Mouse (Mus musculus): ENCODE data around the gene Gm16867. TPM values are rescaled to one million over a fixed set of nuclear protein-coding genes. Genes with fewer than 3 reads are reported as not detected.
"Not testable (repeated sequence)": the region's sequence is repeated elsewhere in the genome, so short reads cannot be mapped to it uniquely, and the experiment has no call there.

The Gm16867 gene
- polyA plus RNA-seq, 1 experiment from 2014 or later, result 0.61 TPM

DNA sequence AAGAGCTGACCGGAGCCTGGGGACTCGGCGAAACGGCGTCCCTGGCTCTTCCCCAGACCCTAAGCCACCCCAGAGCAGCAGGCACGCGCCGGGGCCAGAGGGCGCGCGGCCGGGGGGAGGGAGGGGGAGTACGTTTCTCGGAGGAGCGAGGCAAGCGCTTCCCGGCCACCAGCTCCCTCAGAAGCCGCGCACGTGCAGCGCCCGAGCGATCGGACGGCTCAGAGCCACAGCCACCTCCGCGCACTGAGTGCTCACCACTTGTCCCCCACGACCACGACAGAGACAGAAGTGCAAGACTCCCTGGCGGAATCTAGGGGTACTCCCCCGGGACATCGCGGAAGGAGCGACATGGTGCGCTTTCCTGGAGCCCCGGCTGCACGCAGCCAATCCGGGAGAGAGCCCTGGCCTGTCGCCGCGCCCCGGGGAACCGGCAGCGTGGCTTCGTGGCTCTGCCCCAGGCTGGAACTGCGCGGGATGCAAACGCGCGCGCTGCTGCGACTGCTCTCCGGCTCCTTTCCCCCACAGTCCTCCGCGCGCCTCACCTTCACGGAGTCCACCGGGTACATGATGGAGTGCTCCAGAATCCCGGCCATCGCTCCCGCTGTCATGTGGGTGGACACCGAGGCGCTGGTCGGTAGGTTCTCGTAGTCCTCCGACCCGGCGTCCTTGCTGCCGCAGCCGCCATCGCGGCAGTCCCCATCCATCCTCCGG lies 567 bp downstream of the Gm16867 start:
- H3K36me3 ChIP-seq; H3K27ac ChIP-seq (ENCODE audit: poor library complexity, severe bottlenecking); H3K4me1 ChIP-seq (replicated peaks); H3K4me2 ChIP-seq; H3K27me3 ChIP-seq (replicated peaks); H3K9ac ChIP-seq; H3K9me3 ChIP-seq (replicated peaks); H3K4me3 ChIP-seq: not testable (repeated sequence)
- ATAC-seq (ENCODE audit: insufficient number of reproducible peaks, low FRiP score), result peak; percentile 60
- no CpG with 5 or more reads among the region's 73 CpGs for whole genome bisulfite sequencing

DNA sequence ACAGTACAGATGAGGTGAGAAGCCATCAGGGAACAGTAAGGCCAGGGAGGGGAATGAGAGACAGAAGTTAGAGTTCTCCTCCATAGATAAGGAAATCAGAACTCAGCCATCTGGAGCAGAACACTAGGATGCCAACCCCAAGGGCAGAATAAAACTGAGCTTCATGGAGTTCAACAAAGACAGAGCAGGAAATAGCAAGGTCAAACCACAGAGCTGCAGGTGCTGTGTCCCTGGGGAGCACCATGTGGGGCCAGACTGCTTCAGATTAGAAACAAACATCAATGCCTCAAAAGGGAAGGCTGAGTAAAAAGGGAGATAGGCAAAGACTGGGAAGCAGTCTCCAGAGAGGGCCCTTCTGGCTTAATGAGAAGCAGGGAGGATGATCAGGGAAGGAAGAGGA lies 6.9 kb downstream of the Gm16867 start:
- H3K36me3 ChIP-seq; H3K9me3 ChIP-seq (replicated peaks); H3K4me3 ChIP-seq; H3K27me3 ChIP-seq (replicated peaks); H3K4me1 ChIP-seq (replicated peaks); ATAC-seq (ENCODE audit: insufficient number of reproducible peaks, low FRiP score); H3K27ac ChIP-seq (ENCODE audit: poor library complexity, severe bottlenecking); H3K4me2 ChIP-seq; H3K9ac ChIP-seq: not testable (repeated sequence)

DNA sequence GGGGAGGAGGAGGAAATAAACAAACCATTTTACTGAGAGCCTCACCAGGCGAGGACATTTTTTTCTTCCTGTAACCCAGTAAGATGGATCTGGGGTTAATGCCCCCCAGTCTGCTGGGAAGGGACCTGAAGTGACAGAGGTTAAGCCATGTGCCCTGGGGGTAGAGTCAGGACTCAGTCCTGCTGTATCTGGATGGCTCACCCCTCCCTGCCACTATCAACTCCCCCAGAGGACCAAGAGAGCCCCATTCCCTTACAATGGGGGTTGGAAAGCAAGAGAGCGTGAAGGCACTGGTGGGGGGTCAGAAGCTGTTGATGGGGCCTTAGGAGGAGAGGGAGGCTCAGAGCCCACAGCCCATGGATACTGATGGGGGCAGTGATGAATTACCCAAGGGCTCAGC lies 8.2 kb downstream of the Gm16867 start:
- not testable (repeated sequence) for H3K4me3 ChIP-seq; H3K9me3 ChIP-seq (replicated peaks); H3K27ac ChIP-seq (ENCODE audit: poor library complexity, severe bottlenecking); H3K9ac ChIP-seq; ATAC-seq (ENCODE audit: insufficient number of reproducible peaks, low FRiP score); H3K4me1 ChIP-seq (replicated peaks); H3K27me3 ChIP-seq (replicated peaks); H3K36me3 ChIP-seq; H3K4me2 ChIP-seq
- no CpG with 5 or more reads among the region's 2 CpGs for WGBS

DNA sequence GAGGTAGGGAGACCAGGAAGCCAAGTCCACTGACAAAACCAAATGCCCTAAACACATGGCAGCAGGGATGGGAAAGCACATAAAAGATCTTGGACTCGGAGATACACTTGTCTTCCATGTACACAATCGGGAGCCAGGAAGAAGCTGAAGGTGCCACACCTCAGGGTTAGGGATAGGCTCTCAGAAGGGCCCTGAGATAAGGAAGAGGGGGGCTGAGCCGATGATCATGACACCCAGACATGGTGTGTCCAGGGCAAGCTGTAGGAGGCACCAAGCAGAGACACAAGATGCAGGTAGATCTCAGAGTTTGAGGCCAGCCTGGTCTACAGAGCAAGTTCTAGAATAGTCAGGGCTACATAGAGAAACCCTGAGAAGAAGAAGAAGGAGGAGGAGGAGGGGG lies 8.6 kb downstream of the Gm16867 start:
- not testable (repeated sequence) for H3K9me3 ChIP-seq (replicated peaks); H3K4me1 ChIP-seq (replicated peaks); H3K4me2 ChIP-seq; H3K36me3 ChIP-seq; H3K27ac ChIP-seq (ENCODE audit: poor library complexity, severe bottlenecking); H3K9ac ChIP-seq; H3K4me3 ChIP-seq; H3K27me3 ChIP-seq (replicated peaks)
- ATAC-seq (ENCODE audit: insufficient number of reproducible peaks, low FRiP score), result peak; percentile 74
- WGBS, result no CpG with 5 or more reads among the region's 3 CpGs

DNA sequence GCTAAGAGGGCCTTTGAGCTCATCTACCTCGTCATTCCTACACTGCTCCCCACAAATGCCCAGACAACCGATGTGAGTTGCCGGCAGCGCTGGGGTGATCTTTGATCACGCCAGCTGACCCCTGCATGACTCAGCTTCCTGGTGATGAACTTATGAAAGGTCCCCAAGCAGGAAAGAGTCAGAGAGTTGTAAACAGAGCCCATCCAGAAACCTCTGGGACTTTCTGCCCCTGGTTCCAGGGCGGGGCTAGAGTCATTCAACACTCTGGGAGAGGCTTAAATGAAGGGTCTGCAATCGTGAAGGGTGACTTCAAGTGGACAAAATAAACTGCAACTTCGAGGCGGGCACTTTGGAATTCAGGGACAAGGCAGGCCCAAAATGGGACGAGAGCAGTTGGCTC lies 15.2 kb downstream of the Gm16867 start:
- not testable (repeated sequence) for H3K4me2 ChIP-seq; H3K27me3 ChIP-seq (replicated peaks); H3K4me3 ChIP-seq; H3K4me1 ChIP-seq (replicated peaks); H3K9ac ChIP-seq; H3K27ac ChIP-seq (ENCODE audit: poor library complexity, severe bottlenecking); H3K36me3 ChIP-seq; H3K9me3 ChIP-seq (replicated peaks)
- WGBS, result no CpG with 5 or more reads among the region's 10 CpGs
- ATAC-seq (ENCODE audit: insufficient number of reproducible peaks, low FRiP score), result peak; percentile 61; the same call in 1 of the 2 replicates

DNA sequence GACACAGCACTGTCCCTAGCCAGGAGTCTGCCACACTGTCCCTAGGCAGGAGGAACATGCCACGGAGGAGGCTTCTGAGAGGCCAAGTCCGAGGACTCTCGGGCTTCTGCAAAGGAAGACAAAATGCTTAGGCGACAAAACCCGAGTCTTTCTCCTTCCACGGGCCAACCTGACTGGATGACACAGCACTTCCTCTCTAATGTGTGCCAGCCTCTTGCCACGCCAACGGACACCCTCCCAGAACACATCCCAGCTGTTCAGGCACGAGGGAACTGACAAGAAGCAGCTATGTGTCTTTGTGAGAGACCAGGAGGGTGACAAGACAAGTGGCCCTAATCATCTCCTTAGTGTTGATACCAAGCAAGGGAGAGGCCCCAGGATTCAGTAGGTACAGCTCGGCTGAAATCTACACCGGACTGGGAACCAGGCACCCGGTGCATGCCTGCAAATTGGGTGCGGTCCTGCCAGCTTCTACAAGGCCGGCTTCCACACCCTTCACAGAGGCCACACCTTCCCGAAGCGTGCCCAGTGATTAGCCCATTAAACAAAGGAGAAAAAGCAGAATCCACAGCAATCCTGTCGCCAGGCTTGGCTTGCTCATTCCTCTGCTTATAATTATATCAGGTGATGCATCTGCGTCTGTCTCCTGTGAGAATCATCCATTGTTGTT lies 17.6 kb downstream of the Gm16867 start:
- not testable (repeated sequence) for H3K27ac ChIP-seq (ENCODE audit: poor library complexity, severe bottlenecking); H3K36me3 ChIP-seq; H3K4me2 ChIP-seq; H3K4me3 ChIP-seq; ATAC-seq (ENCODE audit: insufficient number of reproducible peaks, low FRiP score); H3K9ac ChIP-seq; H3K4me1 ChIP-seq (replicated peaks); H3K27me3 ChIP-seq (replicated peaks); H3K9me3 ChIP-seq (replicated peaks)
- WGBS, result no CpG with 5 or more reads among the region's 18 CpGs

DNA sequence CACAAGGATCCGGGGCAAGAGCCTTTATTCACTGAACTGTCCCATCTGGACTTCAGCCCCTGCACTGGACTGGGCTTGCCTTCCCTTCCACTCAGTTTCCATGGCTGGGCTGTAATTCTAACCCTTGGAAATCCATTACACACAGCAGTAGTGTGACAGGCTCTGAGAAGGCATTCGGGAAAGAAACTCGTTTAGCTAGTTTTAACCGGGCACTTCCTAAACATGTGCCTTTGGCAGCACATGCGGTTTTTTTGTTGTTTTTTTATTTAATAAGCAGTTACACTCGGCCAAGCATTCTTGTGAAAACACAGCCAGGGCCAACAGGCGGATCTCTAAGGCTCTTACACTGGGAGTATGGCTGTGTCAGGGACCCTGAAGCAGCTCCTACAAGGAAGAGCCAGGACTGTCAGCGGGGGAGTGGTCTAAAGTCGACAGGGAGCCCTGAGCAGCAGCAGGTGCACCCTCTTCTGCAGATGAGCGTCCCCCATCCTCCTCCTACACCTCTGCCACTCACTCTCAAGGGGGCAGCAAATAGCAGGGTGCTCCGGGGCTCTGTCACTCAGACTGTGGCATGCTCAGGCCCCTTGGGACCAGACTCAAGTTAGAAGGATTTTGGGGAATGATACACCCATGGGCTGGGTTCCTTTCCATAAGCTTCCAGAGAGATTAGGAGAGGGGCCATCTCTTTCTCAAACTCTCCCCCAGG lies 29.1 kb downstream of the Gm16867 start:
- not testable (repeated sequence) for H3K4me1 ChIP-seq (replicated peaks); H3K27ac ChIP-seq (ENCODE audit: poor library complexity, severe bottlenecking); H3K4me2 ChIP-seq; H3K36me3 ChIP-seq; H3K4me3 ChIP-seq; ATAC-seq (ENCODE audit: insufficient number of reproducible peaks, low FRiP score); H3K9me3 ChIP-seq (replicated peaks); H3K9ac ChIP-seq; H3K27me3 ChIP-seq (replicated peaks)
- no CpG with 5 or more reads among the region's 11 CpGs for WGBS

DNA sequence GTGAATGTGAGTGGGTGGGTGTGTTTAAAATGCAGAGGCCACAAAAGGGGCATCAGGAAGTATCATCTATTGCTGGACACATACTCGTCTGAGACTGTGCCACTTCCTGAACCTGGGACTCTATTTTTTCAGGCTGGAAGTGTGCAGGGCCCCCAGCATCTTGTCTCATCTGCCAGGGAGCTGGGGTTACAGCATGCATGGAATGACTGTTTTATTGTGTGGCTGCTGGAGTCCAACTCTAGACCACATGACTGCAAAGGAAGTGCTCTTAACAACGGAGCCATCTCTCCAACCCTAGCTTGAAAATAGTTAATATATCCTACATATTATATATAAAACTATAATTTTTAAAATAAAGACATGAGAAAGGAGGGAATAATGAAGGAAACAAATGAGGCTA lies 29.8 kb downstream of the Gm16867 start:
- not testable (repeated sequence) for H3K9ac ChIP-seq; H3K4me1 ChIP-seq (replicated peaks); ATAC-seq (ENCODE audit: insufficient number of reproducible peaks, low FRiP score); H3K4me3 ChIP-seq; H3K36me3 ChIP-seq; H3K4me2 ChIP-seq; H3K27me3 ChIP-seq (replicated peaks); H3K27ac ChIP-seq (ENCODE audit: poor library complexity, severe bottlenecking); H3K9me3 ChIP-seq (replicated peaks)
- WGBS, result no CpG with 5 or more reads among the region's 2 CpGs

DNA sequence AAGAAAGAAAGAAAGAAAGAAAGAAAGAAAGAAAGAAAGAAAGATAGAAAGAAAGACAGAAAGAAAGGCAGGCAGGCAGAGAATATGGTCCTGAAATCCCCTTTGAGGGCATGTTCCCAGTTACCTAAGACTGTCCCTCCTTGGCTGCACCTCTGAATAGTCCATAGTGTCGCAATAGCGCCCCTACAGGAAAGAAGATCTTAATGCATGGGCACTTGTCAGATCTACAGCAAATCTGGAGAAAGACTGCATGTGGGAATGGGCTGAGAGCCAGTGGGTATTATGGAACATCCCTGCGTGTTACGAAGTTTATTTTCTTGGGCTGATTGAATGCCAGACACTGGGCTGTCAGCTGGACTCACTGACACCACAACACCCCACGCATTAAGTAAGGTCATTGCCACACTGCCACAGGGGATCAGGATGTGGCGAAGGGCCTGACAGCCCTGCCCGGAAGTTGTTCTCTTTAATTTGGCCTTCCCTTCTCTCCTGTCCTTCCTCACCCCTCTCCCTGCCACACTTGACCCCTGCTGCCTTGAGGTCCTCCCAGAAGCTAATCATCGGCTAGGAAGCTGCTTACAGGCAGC lies 32.9 kb downstream of the Gm16867 start:
- WGBS, result no CpG with 5 or more reads among the region's 8 CpGs

DNA sequence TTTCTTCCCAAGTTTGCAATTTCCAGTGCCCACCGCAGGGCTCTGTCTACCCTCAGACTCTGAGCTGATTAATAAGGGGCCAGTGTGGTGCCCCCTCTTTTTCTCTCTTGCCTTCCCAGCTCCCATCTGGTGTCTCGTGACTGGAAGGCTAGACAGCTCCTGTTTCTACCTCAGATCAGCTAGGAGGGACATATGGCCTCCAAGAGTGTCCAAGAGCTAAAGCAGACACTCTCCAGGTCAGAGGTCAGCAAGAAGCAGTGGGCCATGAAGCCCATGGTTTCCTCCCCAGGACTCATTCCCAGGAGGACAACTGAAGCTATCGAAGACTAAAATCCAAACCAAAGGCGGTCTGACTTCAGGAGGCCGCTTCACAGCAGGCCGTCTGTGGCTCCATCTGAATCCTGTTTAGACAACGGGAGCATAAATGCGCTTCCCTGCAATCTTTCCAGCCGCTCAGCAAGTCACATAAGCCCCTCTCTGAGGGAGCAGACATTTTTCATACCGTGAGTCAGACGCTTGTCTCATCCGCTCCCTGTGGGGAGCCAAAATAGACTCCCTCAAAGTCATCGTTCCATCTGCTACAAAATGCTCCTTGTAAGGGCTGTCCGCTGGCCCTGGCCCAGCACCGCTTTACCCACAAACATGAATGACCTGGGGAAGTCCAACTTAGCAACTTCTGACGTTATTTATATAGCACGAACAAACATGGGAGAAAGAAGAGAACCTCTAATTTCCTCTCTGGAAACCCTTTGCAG lies 35.4 kb downstream of the Gm16867 start:
- H3K9ac ChIP-seq; H3K4me3 ChIP-seq; H3K36me3 ChIP-seq; H3K9me3 ChIP-seq (replicated peaks); H3K27ac ChIP-seq (ENCODE audit: poor library complexity, severe bottlenecking); H3K27me3 ChIP-seq (replicated peaks); ATAC-seq (ENCODE audit: insufficient number of reproducible peaks, low FRiP score); H3K4me1 ChIP-seq (replicated peaks); H3K4me2 ChIP-seq: not testable (repeated sequence)
- WGBS, result no CpG with 5 or more reads among the region's 17 CpGs

More for the DNA sequence above, 32.9 kb downstream of the Gm16867 start:
- H3K36me3 ChIP-seq; H3K27ac ChIP-seq (ENCODE audit: poor library complexity, severe bottlenecking); H3K9me3 ChIP-seq (replicated peaks); H3K9ac ChIP-seq; H3K4me2 ChIP-seq; H3K27me3 ChIP-seq (replicated peaks); H3K4me3 ChIP-seq; H3K4me1 ChIP-seq (replicated peaks); ATAC-seq (ENCODE audit: insufficient number of reproducible peaks, low FRiP score): not testable (repeated sequence)

DNA sequence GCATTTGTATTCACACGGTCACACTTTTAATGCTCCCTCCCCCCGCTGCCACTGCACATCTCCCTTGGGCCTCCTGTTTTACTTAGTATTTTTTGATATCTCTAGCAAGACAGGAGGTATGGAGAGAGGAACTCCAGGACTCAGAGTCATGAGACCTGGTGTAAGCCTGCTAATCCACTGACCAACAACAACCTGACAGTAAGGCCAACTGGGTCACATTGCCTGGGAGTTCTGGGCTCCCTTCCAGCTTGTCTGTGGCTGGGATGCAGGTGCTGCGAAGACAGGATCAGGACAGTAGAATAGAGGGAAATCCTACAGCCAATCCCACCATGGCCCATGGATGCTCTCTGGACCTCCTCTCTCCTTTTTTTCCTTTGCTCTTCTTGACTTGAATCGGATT lies 38.7 kb downstream of the Gm16867 start:
- not testable (repeated sequence) for H3K36me3 ChIP-seq; H3K4me2 ChIP-seq; ATAC-seq (ENCODE audit: insufficient number of reproducible peaks, low FRiP score); H3K4me1 ChIP-seq (replicated peaks); H3K27me3 ChIP-seq (replicated peaks); H3K4me3 ChIP-seq; H3K9me3 ChIP-seq (replicated peaks); H3K9ac ChIP-seq; H3K27ac ChIP-seq (ENCODE audit: poor library complexity, severe bottlenecking)
- no CpG with 5 or more reads among the region's 4 CpGs for WGBS
